In the genomic region with DNA sequence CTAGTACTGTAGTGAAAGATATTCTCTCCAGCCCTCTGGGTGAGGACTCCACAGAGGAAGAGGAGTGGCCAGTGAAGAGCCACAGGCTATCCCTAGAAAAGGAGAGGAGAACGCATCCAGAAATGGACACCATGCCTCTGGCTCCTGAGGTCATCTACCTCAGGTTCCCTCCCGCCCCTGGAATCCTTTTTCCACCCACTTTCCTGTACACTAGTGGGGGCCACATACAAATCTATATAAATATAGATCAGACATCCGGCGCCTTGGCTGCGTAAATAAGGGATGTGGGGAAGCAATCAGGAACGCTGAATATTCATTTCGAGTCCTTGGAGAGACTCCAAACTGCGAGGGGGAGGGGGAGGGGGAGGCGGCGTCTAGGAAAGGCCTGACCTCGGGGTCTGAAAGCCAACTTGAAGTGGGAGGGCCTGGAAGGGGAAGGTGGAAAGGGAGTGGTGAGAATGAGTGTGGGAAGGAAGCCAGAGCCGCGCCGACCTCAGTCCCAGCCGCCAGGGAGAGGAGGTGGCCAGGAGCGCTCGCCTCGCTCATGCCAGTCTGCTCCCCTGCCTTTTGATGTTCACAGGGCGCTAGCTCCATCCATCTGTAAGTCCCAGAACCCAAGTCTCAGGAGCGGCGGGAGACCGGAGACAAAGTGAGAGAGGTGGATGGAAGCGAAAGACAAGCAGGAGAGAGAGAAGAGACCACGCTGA, we compare ENCODE assay signal across 9 mouse cellular contexts. TPM values are rescaled to one million over a fixed set of nuclear protein-coding genes. Genes with fewer than 3 reads are reported as not detected.
DNase-seq lines count a peak whose midpoint lies in the region; ATAC-seq and TF ChIP-seq lines count a peak whose summit lies in the region.
"Had no signal": no experiment of that assay in that cellular context is flagged by ENCODE, and none has a peak within 500 bp of the region (broad histone marks: within the 10 kb centered on the region; RNA-seq: fewer than 3 reads in every experiment).

Gene Lama4, plus strand, starts transcription at position 441 of the 707 bp plus-strand sequence.

- no peak for ATAC-seq in megakaryocyte, adult 5-6 weeks (ENCODE audit: poor library complexity, severe bottlenecking)
- peak; percentile 85 for ATAC-seq in forebrain, embryonic 16.5 days

- 4% methylated on average over 24 of the region's 24 CpGs for WGBS in forebrain, embryonic 16.5 days
- WGBS in lung, adult 2 months: 3% methylated on average over 23 of the region's 24 CpGs

- H3K4me1 ChIP-seq in megakaryocyte, embryonic 14.5 days: peaks cover 11% of the 10 kb centered on the region; the same call in 1 of the 2 replicates
- H3K4me1 ChIP-seq in forebrain, embryonic 16.5 days (replicated peaks; ENCODE audit: control insufficient read depth, insufficient read depth, low read length): peaks cover 12% of the 10 kb centered on the region
- H3K4me1 ChIP-seq in lung, adult 2 months (ENCODE audit: control insufficient read depth, insufficient read depth, low read length): peaks cover 6% of the 10 kb centered on the region

- no peak within 1 kb of the TSS for H3K27ac ChIP-seq in forebrain, embryonic 16.5 days (ENCODE audit: low read length)

- H3K4me2 ChIP-seq in forebrain, embryonic 16.5 days (ENCODE audit: low read length): peak within 1 kb of the TSS; percentile 68

- no peaks in the 10 kb centered on the region for H3K9me3 ChIP-seq in megakaryocyte, embryonic 14.5 days
- no peaks in the 10 kb centered on the region for H3K9me3 ChIP-seq in forebrain, embryonic 16.5 days (ENCODE audit: control insufficient read depth, low read length)

- peak within 1 kb of the TSS; percentile 54 for H3K9ac ChIP-seq in forebrain, embryonic 16.5 days (replicated peaks; ENCODE audit: low read depth, low read length)

- H3K27me3 ChIP-seq in megakaryocyte, embryonic 14.5 days (replicated peaks): peaks cover 6% of the 10 kb centered on the region
- no peaks in the 10 kb centered on the region for H3K27me3 ChIP-seq in forebrain, embryonic 16.5 days (replicated peaks; ENCODE audit: control insufficient read depth, insufficient read depth, low read length)

- no peak for TF ChIP-seq CTCF in lung, adult 2 months (IDR thresholded peaks at IDR 0.05; ENCODE audit: insufficient read depth, low read length)

- intact Hi-C loops in heart, postnatal 10 days (cut with DNase I): loop anchor here (5.0 to 10.0 kb wide), 3 partner anchors 42 to 1830 kb away; partner anchors contain the start of gene Marcks

- H3K4me3 ChIP-seq in megakaryocyte, embryonic 14.5 days (replicated peaks): peak within 1 kb of the TSS; percentile 85
- peak within 1 kb of the TSS; percentile 44 for H3K4me3 ChIP-seq in forebrain, embryonic 16.5 days (replicated peaks; ENCODE audit: low read length)
- peak within 1 kb of the TSS; percentile 69 for H3K4me3 ChIP-seq in lung, adult 2 months (replicated peaks; ENCODE audit: extremely low read depth, low read depth, low read length)

- peak; percentile 89 for DNase-seq in heart, postnatal 10 days
- peak; percentile 49 to 73 for DNase-seq in kidney, postnatal 36 days
- peak; percentile 48 for DNase-seq in lung, adult 2 months
- DNase-seq in ovary, postnatal 14 days (ENCODE audit: low spot score): peak; percentile 62
- DNase-seq in urinary bladder, postnatal 36 days (ENCODE audit: low spot score in 2 of 2): peak; percentile 33 to 75

- H3K36me3 ChIP-seq in megakaryocyte, embryonic 14.5 days (replicated peaks; ENCODE audit: low read length): no peaks in the 10 kb centered on the region
- no peaks in the 10 kb centered on the region for H3K36me3 ChIP-seq in forebrain, embryonic 16.5 days (ENCODE audit: control insufficient read depth, insufficient read depth)

- TF ChIP-seq POLR2A in lung, adult 2 months (IDR thresholded peaks at IDR 0.05; ENCODE audit: borderline replicate concordance, extremely low read depth, low read depth, low read length): peak; percentile 87; the same call in 1 of the 2 replicates

RNA-seq across cellular contexts. Expression of gene Lama4, which starts in this region (rescaled TPM):
- polyA plus RNA-seq in megakaryocyte, embryonic 14.5 days (2012; ENCODE audit: insufficient read depth, low replicate concordance): not detected in 2 replicates
- 0.09 TPM in 1 of 2 replicates, not detected in the other for total RNA-seq in megakaryocyte, adult 5-6 weeks (2015)
- 0.04 TPM in 2 replicates for total RNA-seq in megakaryocyte, adult 5-6 weeks (2017)
- polyA plus RNA-seq in forebrain, embryonic 16.5 days (2015; fragmentation: Nextera tagmentation; extraction: Ambion mirVana): 17.5 and 19.9 TPM in 2 replicates
- 100 to 1,000 TPM; 207 to 219 TPM for total RNA-seq in heart, postnatal 10 days (2021)
- 37.7 and 48.2 TPM in 2 replicates for polyA plus RNA-seq in lung, adult 2 months (2012; rRNA removed)
- total RNA-seq: MEL had no signal

Comparison
In these comparisons a context has a peak if more than half of its experiments do, and no peak if none do; other contexts are left out.
1. RNA of gene Lama4 (total RNA-seq): 207 to 219 TPM in heart, postnatal 10 days; 0.04 to 0.09 TPM in megakaryocyte, adult 5-6 weeks; every median in the first group is over 100 times any median in the second.
2. RNA of gene Lama4 (polyA plus RNA-seq): 37.7 to 48.2 TPM in lung, adult 2 months and 17.5 to 19.9 TPM in forebrain, embryonic 16.5 days; not detected in megakaryocyte, embryonic 14.5 days; every median in the first group is over 10 times any median in the second.
3. Peak in every context shown above with its lines, with median percentiles within 50 percentile points of each other: H3K4me3 ChIP-seq and DNase-seq.